Mouse (Mus musculus): ENCODE results near the gene Gbp3.

GRCm38 (mm10) chr3:142541391-142541790, 18.4 kb upstream of the Gbp3 start:
- TF ChIP-seq CTCF (IDR thresholded peaks at IDR 0.05; ENCODE audit: low read depth, low read length), result no peak
- TF ChIP-seq GATA2 (IDR thresholded peaks at IDR 0.05; ENCODE audit: borderline replicate concordance, low read depth, low read length), result no peak
- TF ChIP-seq GATA1 (IDR thresholded peaks at IDR 0.05; ENCODE audit: borderline replicate concordance, low read length), result no peak
- TF ChIP-seq POLR2AphosphoS5 (IDR thresholded peaks at IDR 0.05; ENCODE audit: insufficient replicate concordance, low read depth, low read length), result no peak
